Mouse (Mus musculus) midbrain, embryonic 14.5 days (tissue): ENCODE measurements at regions not wholly inside any gene's neighbourhood (a gene's known extent, or its start where the extent isn't known, plus 50 kb on each side); places are given as distances from the start of the nearest gene placed in this dataset.
A peak's percentile ranks its signal among the peaks of the same experiment; 100 is the strongest.

Experiments
- ATAC-seq: fragments of 200-750 bp; cut with Nextera tagmentation; 2 replicates; pipeline ENCODE4 v1.8.0; 2017; ENCODE audit warnings: moderate number of reproducible peaks, moderate library complexity; ENCODE audit not compliant: low FRiP score, low TSS enrichment
- DNase-seq: peaks from one replicate; pipeline ENCODE4 v3.0.0-alpha.2; 2015
- H3K27ac ChIP-seq: fragments of 300-500 bp; sonication (generic); replicated peaks from 2 replicates; pipeline ENCODE4 v1.5.1; 2014; ENCODE audit warnings: mild to moderate bottlenecking, low read depth, low read length, moderate library complexity
- H3K27me3 ChIP-seq: fragments of 300-500 bp; sonication (generic); 2 replicates; pipeline ENCODE4 v1.6.1; 2014; ENCODE audit warnings: low read length, control low read depth, mixed read lengths; ENCODE audit not compliant: control insufficient read depth, insufficient read depth
- H3K36me3 ChIP-seq: fragments of 300-500 bp; sonication (generic); 2 replicates; pipeline ENCODE4 v1.6.1; 2014; ENCODE audit warnings: low read length, control low read depth; ENCODE audit not compliant: control insufficient read depth, insufficient read depth
- H3K4me1 ChIP-seq: fragments of 300-500 bp; sonication (generic); 2 replicates; pipeline ENCODE4 v1.6.1; 2014; ENCODE audit warnings: mild to moderate bottlenecking, antibody characterized with exemption, low read length, control low read depth; ENCODE audit not compliant: control insufficient read depth, insufficient read depth
- H3K4me2 ChIP-seq: fragments of 300-500 bp; sonication (generic); 2 replicates; pipeline ENCODE4 v1.6.1; 2014; ENCODE audit warnings: mild to moderate bottlenecking, low read length, moderate library complexity
- H3K4me3 ChIP-seq: fragments of 300-500 bp; sonication (generic); replicated peaks from 2 replicates; pipeline ENCODE4 v1.5.1; 2014; ENCODE audit warnings: low read depth, low read length
- H3K9ac ChIP-seq: fragments of 300-500 bp; sonication (generic); replicated peaks from 2 replicates; pipeline ENCODE4 v1.6.1; 2014; ENCODE audit warnings: mild to moderate bottlenecking, low read length, moderate library complexity
- H3K9me3 ChIP-seq: fragments of 300-500 bp; sonication (generic); 2 replicates; pipeline ENCODE4 v1.6.1; 2016; ENCODE audit warnings: low read length, control low read depth, mixed read lengths; ENCODE audit not compliant: control insufficient read depth
- WGBS: fragments of 180-500 bp; shearing (Covaris S2); extraction: QIAGEN DNeasy Blood & Tissue Kit; methylation state at CpG from one replicate; pipeline ENCODE4 v1.1.7; 2014; 5-methylcytosine and 5-hydroxymethylcytosine counted together

DNA sequence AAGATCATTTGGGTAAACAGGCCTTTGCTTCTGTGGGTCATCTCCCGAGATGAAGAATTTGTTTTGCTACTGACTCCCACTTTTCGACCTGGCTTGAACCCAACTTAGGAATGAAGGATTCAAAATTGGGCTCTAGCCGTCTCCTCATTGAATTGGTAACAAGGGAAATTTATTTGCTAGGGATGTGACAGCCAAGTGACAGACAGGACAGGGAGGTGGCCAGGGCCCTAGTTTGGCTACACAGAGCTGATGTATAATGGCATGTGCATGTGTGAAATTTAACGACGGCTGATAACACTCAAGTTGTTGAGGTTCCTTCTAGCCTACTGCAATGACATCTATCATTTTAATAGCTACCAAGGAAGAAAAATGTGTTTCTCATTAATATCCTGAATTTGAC, 268.7 kb downstream of the Nedd1 start:
- Histone ChIP-seq H3K36me3 (no peaks in the 10 kb centered on the region), H3K4me2 (no peak overlapping the region), H3K4me3 (no peak overlapping the region), H3K9ac (no peak overlapping the region), H3K9me3 (no peaks in the 10 kb centered on the region), H3K27ac (no peak overlapping the region), H3K4me1 (no peaks in the 10 kb centered on the region), H3K27me3 (no peaks in the 10 kb centered on the region)
- 79% methylated on average over 5 of the region's 5 CpGs for WGBS
- DNase-seq, result no peak
- ATAC-seq, result no peak

DNA sequence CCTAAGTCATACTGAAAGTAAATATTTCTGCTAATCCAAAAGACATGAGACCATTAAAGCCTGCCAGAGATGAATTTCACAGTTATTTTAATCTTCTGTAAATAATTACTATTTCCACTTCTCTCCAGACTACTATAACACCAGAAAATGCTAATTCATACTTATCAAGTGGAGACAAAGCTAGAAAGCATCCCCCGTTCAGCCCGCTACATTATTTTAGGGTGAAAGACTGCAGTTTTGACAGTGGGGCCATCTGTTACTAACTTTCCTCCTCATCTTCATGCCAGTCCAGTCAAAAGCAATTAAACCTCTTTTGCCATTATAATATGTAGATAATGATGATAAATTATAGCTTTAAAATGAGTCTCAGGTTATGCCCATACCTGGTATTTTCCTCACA, 276.3 kb downstream of the Nedd1 start:
- WGBS, result 56% methylated on average over 2 of the region's 2 CpGs
- ATAC-seq, result no peak
- no peak overlapping the region for H3K4me3 ChIP-seq

DNA sequence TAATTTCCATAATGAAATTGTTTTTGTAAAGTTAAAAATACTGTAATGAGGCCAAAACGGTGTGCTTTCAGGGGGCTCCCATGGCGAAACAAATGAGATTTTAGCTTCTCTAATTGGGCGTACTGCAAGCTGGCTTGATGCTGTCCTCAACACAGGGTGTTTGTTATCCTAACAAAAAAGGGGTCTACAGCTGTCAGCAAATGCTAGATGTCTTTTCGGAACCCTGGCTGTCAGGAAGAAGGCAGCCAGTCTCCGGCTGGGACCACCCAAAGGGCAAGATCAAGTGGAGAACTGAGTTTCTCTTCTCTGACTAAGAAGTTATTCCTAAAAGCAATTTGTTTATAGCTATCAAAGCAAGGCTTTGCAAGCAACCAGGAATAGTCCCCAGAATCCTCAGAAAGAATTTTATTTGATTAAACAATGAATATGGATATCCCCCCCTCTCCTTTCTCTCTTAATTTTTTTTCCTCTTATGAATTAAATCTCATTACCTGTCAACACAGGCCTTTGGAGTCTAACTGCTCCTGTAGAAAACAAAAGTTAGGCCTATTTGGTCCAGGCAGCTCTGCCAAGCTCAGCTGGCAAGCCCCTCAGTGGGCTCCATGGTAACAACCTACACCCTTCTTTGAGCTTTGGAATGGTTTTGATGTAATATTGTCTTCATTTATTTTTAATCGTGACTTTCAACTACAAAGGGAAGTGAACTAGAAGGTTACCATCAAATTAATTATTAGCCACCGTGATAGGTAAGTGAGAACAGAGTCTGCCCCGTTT, 283.4 kb downstream of the Nedd1 start:
- no peak; the same call in 1 of the 2 replicates for ATAC-seq
- 10% methylated on average over 8 of the region's 8 CpGs for WGBS
- Histone ChIP-seq H3K9me3 (no peaks in the 10 kb centered on the region), H3K27ac (no peak overlapping the region), H3K27me3 (no peaks in the 10 kb centered on the region), H3K4me1 (peaks cover 12% of the 10 kb centered on the region), H3K4me2 (no peak overlapping the region), H3K36me3 (no peaks in the 10 kb centered on the region), H3K4me3 (no peak overlapping the region), H3K9ac (no peak overlapping the region)
- peak; percentile 57 for DNase-seq

More for the DNA sequence above, 276.3 kb downstream of the Nedd1 start:
- no peak overlapping the region for H3K4me2 ChIP-seq
- H3K36me3 ChIP-seq, result no peaks in the 10 kb centered on the region
- H3K27me3 ChIP-seq, result no peaks in the 10 kb centered on the region
- H3K4me1 ChIP-seq, result no peaks in the 10 kb centered on the region
- H3K27ac ChIP-seq, result no peak overlapping the region
- no peaks in the 10 kb centered on the region for H3K9me3 ChIP-seq
- H3K9ac ChIP-seq, result no peak overlapping the region
- DNase-seq, result no peak

DNA sequence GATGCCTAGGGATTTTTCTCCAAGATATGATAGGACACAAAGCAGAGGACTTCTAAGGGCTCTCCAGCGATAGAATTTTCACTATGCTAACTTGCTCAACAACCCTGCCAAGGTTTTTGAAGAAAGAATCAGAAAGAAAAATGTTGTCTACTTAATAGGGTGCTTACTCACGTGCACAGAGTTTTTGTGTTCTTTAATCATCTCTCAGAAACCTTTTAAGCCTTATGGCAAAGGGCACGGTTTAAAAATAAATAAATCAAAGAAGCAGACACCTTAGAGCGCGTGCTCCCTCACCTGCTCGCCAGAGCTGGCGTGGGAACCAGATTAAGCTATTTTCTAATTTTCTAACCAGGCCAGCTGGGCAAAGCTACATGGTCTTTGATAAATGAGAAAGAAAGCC, 293.0 kb downstream of the Nedd1 start:
- no peak overlapping the region for H3K4me3 ChIP-seq
- H3K9me3 ChIP-seq, result no peaks in the 10 kb centered on the region
- H3K9ac ChIP-seq, result no peak overlapping the region
- no peaks in the 10 kb centered on the region for H3K36me3 ChIP-seq
- peak overlapping the region; percentile 33; the same call in 1 of the 2 replicates for H3K27ac ChIP-seq
- no peak for ATAC-seq
- no peaks in the 10 kb centered on the region for H3K27me3 ChIP-seq
- no peak overlapping the region for H3K4me2 ChIP-seq
- 57% methylated on average over 7 of the region's 7 CpGs for WGBS
- H3K4me1 ChIP-seq, result peaks cover 17% of the 10 kb centered on the region
- DNase-seq, result no peak

DNA sequence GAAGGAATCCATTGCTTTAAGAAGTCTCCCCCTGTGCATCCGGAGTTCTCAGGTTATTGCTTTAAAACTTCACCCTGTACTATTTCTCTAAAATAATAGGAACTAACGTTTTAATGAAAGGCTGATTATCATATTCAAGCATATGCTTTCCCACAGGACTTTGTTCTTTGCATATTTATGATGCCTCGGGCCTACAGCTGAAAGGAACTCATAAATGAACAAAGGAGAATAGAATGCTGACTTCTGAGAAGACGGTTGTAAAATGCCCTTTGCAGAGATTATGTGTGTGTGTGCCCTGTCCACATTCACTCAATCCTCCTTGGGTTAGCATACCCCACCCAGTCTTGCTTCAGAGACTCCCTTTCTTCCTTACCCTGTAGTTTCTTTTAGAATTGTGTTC, 294.2 kb downstream of the Nedd1 start:
- H3K9me3 ChIP-seq, result no peaks in the 10 kb centered on the region
- H3K36me3 ChIP-seq, result no peaks in the 10 kb centered on the region
- WGBS, result 9% methylated on average over 4 of the region's 4 CpGs
- H3K4me2 ChIP-seq, result no peak overlapping the region
- no peaks in the 10 kb centered on the region for H3K27me3 ChIP-seq
- H3K9ac ChIP-seq, result no peak overlapping the region
- H3K4me3 ChIP-seq, result no peak overlapping the region
- ATAC-seq (no peak; the same call in 1 of the 2 replicates), DNase-seq (peak; percentile 68)
- H3K4me1 ChIP-seq, result peaks cover 17% of the 10 kb centered on the region
- peak overlapping the region; percentile 70 for H3K27ac ChIP-seq

DNA sequence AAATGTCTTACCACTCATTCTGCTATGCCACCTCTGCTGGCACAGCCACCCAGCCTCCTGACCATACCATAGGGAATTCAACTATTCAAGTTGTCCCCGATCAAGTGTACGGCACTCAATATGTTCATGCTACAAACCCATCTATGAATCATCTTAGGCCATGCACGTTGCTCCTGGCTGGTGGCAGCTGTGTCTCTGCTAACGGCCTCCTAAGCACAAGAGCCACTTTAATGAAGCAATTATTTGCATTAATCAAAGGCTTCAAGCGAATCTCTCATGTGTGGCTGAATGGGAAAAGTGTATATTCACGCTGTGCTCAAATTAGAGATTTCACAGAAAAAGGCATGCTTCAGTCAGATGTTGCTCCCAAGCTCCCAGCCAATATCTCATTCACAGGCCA, 295.8 kb downstream of the Nedd1 start:
- WGBS, result 48% methylated on average over 6 of the region's 6 CpGs
- ATAC-seq (no peak), DNase-seq (peak; percentile 44)

DNA sequence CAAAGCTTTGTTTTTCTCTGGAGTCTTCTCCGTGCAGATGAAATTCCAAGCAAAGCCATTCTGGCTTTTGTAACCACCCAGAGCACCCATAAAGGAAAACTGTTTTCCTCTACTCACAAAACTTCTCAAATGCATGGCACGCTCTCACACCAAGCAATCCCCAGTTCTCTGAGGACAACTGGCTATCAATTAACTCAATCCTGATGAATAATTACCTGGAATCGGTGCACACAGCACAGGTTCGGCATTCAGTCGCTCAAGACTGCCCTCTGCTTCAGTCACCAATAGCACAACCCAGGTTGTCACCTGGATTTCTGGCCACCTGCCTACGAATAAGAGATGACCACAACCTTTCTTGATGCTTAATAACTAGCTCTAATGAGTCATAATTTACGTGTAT, 309.5 kb downstream of the Nedd1 start:
- H3K4me2 ChIP-seq, result no peak overlapping the region
- 90% methylated on average over 7 of the region's 7 CpGs for WGBS
- no peaks in the 10 kb centered on the region for H3K36me3 ChIP-seq
- H3K27me3 ChIP-seq, result no peaks in the 10 kb centered on the region
- H3K4me1 ChIP-seq, result no peaks in the 10 kb centered on the region
- no peak overlapping the region for H3K4me3 ChIP-seq
- no peak for ATAC-seq
- no peak overlapping the region for H3K27ac ChIP-seq
- no peaks in the 10 kb centered on the region for H3K9me3 ChIP-seq
- H3K9ac ChIP-seq, result no peak overlapping the region
- no peak for DNase-seq

More for the DNA sequence above, 295.8 kb downstream of the Nedd1 start:
- H3K36me3 ChIP-seq, result no peaks in the 10 kb centered on the region
- 0 out of 2 replicates have a peak overlapping the region, but pooled peaks have one; percentile 41 for H3K27ac ChIP-seq
- no peak overlapping the region for H3K4me3 ChIP-seq
- H3K9ac ChIP-seq, result no peak overlapping the region
- no peaks in the 10 kb centered on the region for H3K27me3 ChIP-seq
- peaks cover 17% of the 10 kb centered on the region for H3K4me1 ChIP-seq
- no peak overlapping the region for H3K4me2 ChIP-seq
- no peaks in the 10 kb centered on the region for H3K9me3 ChIP-seq

DNA sequence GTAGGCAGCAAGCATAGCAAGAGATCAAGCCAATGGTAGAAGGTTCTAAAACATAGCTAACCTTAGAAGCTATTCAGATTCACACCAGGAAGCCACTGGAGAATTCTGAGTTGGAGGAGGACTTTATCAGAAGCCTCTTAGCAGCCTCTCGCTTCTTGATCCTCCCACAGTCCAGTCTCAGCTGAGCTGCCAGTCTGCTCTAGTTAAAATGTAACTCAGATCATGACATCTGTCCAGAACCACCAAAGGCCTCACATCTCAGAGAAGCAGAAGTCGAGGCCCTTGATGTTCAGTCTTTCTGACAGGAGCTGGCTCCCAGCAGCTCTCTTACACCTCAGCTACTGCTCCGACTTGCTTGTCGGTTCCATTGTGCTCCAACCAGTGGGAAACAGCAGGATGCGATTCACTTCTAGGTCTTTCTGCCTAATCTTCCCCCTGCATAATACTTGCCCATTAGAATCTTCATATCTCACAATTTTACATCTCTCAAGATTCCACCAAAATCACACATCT, 311.4 kb downstream of the Nedd1 start:
- no peaks in the 10 kb centered on the region for H3K27me3 ChIP-seq
- H3K9me3 ChIP-seq, result no peaks in the 10 kb centered on the region
- ATAC-seq (no peak), DNase-seq (no peak)
- no peaks in the 10 kb centered on the region for H3K36me3 ChIP-seq
- H3K4me3 ChIP-seq, result no peak overlapping the region
- no peaks in the 10 kb centered on the region for H3K4me1 ChIP-seq
- H3K9ac ChIP-seq, result no peak overlapping the region
- H3K27ac ChIP-seq, result no peak overlapping the region
- H3K4me2 ChIP-seq, result no peak overlapping the region
- WGBS, result 40% methylated on average over 5 of the region's 5 CpGs

DNA sequence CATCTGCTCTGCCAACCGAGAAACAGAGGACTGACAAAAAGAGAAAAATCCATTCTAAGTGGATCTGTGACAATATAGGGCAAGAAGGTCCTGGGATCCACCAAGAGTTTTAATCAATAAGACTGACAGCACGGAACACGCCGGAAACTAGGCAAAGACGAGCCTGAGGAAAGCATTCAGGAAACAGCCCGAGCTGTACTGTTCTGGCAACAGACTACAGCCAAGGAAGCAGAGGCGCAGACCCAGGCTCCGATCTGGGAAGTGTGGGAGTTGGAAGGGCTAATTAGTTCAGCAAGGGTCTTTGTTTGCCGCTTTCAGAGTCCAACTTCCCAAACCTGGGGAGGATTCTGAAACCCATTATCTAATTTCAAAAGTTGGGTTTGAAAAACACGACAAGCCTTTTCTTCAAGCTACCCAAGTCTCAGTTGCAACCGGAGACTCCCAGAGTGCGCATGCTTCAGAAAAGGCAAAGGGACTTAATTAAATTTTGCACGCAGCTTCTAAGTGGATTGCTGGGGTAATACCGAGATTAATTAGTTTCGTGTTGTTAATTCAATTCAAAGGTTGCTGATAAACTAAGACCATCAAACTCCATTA, 317.4 kb downstream of the Nedd1 start:
- no peaks in the 10 kb centered on the region for H3K36me3 ChIP-seq
- no peaks in the 10 kb centered on the region for H3K27me3 ChIP-seq
- H3K4me1 ChIP-seq, result no peaks in the 10 kb centered on the region
- 33% methylated on average over 15 of the region's 15 CpGs for WGBS
- no peak overlapping the region for H3K27ac ChIP-seq
- H3K4me2 ChIP-seq, result peak overlapping the region; percentile 20
- no peak overlapping the region for H3K9ac ChIP-seq
- no peak overlapping the region for H3K4me3 ChIP-seq
- peak; percentile 55 for DNase-seq
- no peaks in the 10 kb centered on the region for H3K9me3 ChIP-seq
- ATAC-seq, result no peak
